Mouse (Mus musculus): ENCODE results near the gene Ampd3. TPM values are rescaled to one million over a fixed set of nuclear protein-coding genes. Genes with fewer than 3 reads are reported as not detected.

Ampd3 gene
- polyA plus RNA-seq, 1 experiment from 2014 or later: 7.8 TPM

DNA sequence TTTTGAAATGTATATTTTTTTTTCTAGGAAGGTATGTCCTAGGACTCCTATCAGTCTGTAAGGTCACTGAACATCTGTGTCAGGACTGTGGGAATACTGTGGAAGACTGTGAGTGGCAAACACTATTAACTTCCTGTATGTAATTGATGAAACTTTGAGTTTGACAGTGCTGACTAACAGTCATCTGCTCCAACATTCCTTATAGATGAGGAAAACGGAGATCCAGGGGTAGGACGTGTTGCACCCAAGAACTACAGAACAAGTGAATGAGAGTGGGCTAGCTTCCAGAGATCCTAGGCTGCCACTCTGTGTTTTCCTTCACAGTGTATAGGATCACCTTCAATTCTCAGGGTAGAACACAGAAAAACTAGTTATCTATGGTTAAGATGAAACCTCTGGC is 79.3 kb downstream of the Ampd3 start:
- DNase-seq: no peak
- WGBS: 90% methylated on average over 2 of the region's 2 CpGs

GRCm38 (mm10) chr7:110848371-110848770 is 80.4 kb downstream of the Ampd3 start:
- H3K4me3 ChIP-seq (replicated peaks; ENCODE audit: low read depth, low read length): no peak overlapping the region
- no peaks in the 10 kb centered on the region for H3K27me3 ChIP-seq (ENCODE audit: control insufficient read depth, insufficient read depth, low read length)
- ATAC-seq (ENCODE audit: low FRiP score, low TSS enrichment): no peak
- WGBS: 97% methylated on average over 1 of the region's 1 CpGs
- H3K27ac ChIP-seq (replicated peaks; ENCODE audit: low read depth, low read length): no peak overlapping the region
- no peak overlapping the region for H3K9ac ChIP-seq (replicated peaks; ENCODE audit: low read length)
- H3K4me2 ChIP-seq (ENCODE audit: low read length): no peak overlapping the region
- H3K9me3 ChIP-seq (ENCODE audit: control insufficient read depth, low read length): no peaks in the 10 kb centered on the region; the same call in 1 of the 2 replicates
- peaks cover 3% of the 10 kb centered on the region; the same call in 1 of the 2 replicates for H3K4me1 ChIP-seq (ENCODE audit: control insufficient read depth, insufficient read depth, low read length)
- DNase-seq: no peak
- no peaks in the 10 kb centered on the region for H3K36me3 ChIP-seq (ENCODE audit: control insufficient read depth, insufficient read depth, low read length)

More for the DNA sequence above, 79.3 kb downstream of the Ampd3 start:
- Histone ChIP-seq H3K4me1 (ENCODE audit: control insufficient read depth, insufficient read depth, low read length) (peaks cover 5% of the 10 kb centered on the region; the same call in 1 of the 2 replicates), H3K4me3 (replicated peaks; ENCODE audit: low read depth, low read length) (no peak overlapping the region), H3K27me3 (ENCODE audit: control insufficient read depth, insufficient read depth, low read length) (no peaks in the 10 kb centered on the region), H3K36me3 (ENCODE audit: control insufficient read depth, insufficient read depth, low read length) (no peaks in the 10 kb centered on the region), H3K9ac (replicated peaks; ENCODE audit: low read length) (no peak overlapping the region), H3K9me3 (ENCODE audit: control insufficient read depth, low read length) (no peaks in the 10 kb centered on the region; the same call in 1 of the 2 replicates), H3K4me2 (ENCODE audit: low read length) (no peak overlapping the region), H3K27ac (replicated peaks; ENCODE audit: low read depth, low read length) (no peak overlapping the region)
- no peak for ATAC-seq (ENCODE audit: low FRiP score, low TSS enrichment)

- 89% methylated on average over 7 of the region's 7 CpGs for WGBS
- no peak for DNase-seq
- Histone ChIP-seq H3K36me3 (ENCODE audit: control insufficient read depth, insufficient read depth, low read length) (no peaks in the 10 kb centered on the region), H3K4me1 (ENCODE audit: control insufficient read depth, insufficient read depth, low read length) (no peaks in the 10 kb centered on the region), H3K4me3 (replicated peaks; ENCODE audit: low read depth, low read length) (no peak overlapping the region), H3K27ac (replicated peaks; ENCODE audit: low read depth, low read length) (no peak overlapping the region), H3K27me3 (ENCODE audit: control insufficient read depth, insufficient read depth, low read length) (no peaks in the 10 kb centered on the region), H3K4me2 (ENCODE audit: low read length) (no peak overlapping the region), H3K9ac (replicated peaks; ENCODE audit: low read length) (no peak overlapping the region), H3K9me3 (ENCODE audit: control insufficient read depth, low read length) (no peaks in the 10 kb centered on the region)
- no peak for ATAC-seq (ENCODE audit: low FRiP score, low TSS enrichment)
Measured at GRCm38 (mm10) chr7:110851541-110852203, 83.7 kb downstream of the Ampd3 start.

DNA sequence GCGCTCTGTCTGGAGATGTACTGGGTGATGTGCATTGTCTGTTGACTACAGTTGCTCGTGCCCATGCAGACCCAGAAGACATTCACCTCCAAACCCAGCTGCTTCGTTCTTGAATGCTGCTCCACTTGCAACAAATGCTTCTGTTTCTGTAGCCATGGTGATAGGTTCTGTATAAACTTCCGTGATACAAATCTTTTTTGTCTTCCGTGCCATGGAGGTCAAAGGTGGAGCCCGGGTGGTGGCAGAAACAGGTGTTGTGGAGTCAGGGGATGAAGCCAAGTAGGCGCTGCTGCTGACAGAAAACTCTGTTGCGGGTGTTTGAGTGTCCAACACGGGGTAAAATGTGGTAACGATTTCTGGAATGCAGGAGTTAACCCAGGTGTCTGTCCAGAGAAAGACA is 85.6 kb downstream of the Ampd3 start:
- H3K4me2 ChIP-seq (ENCODE audit: low read length): no peak overlapping the region
- no peak for ATAC-seq (ENCODE audit: low FRiP score, low TSS enrichment)

DNA sequence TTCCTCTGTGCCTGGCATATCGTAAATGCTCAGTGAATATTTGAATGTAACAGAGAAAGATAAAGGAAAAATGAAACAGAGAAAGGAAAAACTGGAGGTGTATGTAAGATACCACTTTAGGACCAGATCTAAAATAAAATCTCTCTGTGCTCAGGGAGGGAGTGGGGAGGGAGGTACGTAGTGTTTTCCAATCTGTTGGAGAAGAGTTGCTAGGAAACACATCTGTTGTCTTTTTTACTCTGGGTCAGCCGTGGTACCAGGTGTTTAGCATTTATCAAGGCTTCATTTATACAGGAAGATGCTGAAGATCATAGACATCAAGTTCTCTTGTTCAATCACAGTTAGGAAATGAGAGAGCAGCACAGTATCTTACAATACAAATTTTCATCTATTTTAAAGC is 86.5 kb downstream of the Ampd3 start:
- DNase-seq: no peak
- Histone ChIP-seq H3K9me3 (ENCODE audit: control insufficient read depth, low read length) (no peaks in the 10 kb centered on the region), H3K9ac (replicated peaks; ENCODE audit: low read length) (no peak overlapping the region), H3K36me3 (ENCODE audit: control insufficient read depth, insufficient read depth, low read length) (no peaks in the 10 kb centered on the region), H3K27me3 (ENCODE audit: control insufficient read depth, insufficient read depth, low read length) (no peaks in the 10 kb centered on the region), H3K4me2 (ENCODE audit: low read length) (no peak overlapping the region), H3K4me1 (ENCODE audit: control insufficient read depth, insufficient read depth, low read length) (no peaks in the 10 kb centered on the region), H3K4me3 (replicated peaks; ENCODE audit: low read depth, low read length) (no peak overlapping the region), H3K27ac (replicated peaks; ENCODE audit: low read depth, low read length) (no peak overlapping the region)
- WGBS: 62% methylated on average over 3 of the region's 3 CpGs
- no peak for ATAC-seq (ENCODE audit: low FRiP score, low TSS enrichment)

More for the DNA sequence above, 85.6 kb downstream of the Ampd3 start:
- no peaks in the 10 kb centered on the region for H3K27me3 ChIP-seq (ENCODE audit: control insufficient read depth, insufficient read depth, low read length)
- 61% methylated on average over 10 of the region's 10 CpGs for WGBS
- H3K9me3 ChIP-seq (ENCODE audit: control insufficient read depth, low read length): no peaks in the 10 kb centered on the region
- no peaks in the 10 kb centered on the region for H3K4me1 ChIP-seq (ENCODE audit: control insufficient read depth, insufficient read depth, low read length)
- DNase-seq: no peak
- no peak overlapping the region for H3K27ac ChIP-seq (replicated peaks; ENCODE audit: low read depth, low read length)
- no peak overlapping the region for H3K4me3 ChIP-seq (replicated peaks; ENCODE audit: low read depth, low read length)
- no peak overlapping the region for H3K9ac ChIP-seq (replicated peaks; ENCODE audit: low read length)
- H3K36me3 ChIP-seq (ENCODE audit: control insufficient read depth, insufficient read depth, low read length): no peaks in the 10 kb centered on the region

DNA sequence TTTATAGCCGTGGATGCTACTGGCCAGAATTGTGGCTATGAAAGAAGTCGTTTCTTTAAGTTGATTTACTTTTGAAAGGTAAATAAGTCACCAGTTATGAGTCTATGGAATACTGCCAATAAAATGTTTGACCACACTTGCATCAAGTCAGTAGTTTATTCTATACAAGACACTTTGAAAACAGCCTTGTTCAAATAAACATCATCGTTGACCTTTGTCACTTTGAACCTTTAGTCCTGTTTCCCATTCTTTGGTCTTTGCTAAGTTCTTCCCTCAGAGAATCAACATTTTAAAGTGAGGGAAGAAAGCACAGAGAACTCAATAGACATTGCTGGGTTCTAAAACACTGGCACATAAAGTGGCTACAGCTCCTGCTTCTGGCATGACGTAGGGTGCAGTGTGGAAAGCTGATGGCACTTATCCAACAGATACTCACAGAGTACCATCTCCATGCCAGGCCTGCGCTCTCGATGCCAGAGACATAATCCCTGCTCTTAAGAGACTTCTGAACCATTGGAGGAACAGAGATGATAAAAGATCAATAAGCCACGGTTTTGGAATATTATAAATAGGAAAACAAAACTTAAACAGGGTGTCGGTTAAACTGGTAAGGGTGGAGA is 87.0 kb downstream of the Ampd3 start:
- WGBS: 84% methylated on average over 8 of the region's 8 CpGs
- no peaks in the 10 kb centered on the region for H3K9me3 ChIP-seq (ENCODE audit: control insufficient read depth, low read length)
- no peak overlapping the region for H3K9ac ChIP-seq (replicated peaks; ENCODE audit: low read length)
- no peak overlapping the region for H3K4me2 ChIP-seq (ENCODE audit: low read length)
- no peak for ATAC-seq (ENCODE audit: low FRiP score, low TSS enrichment)
- H3K4me3 ChIP-seq (replicated peaks; ENCODE audit: low read depth, low read length): no peak overlapping the region
- H3K27me3 ChIP-seq (ENCODE audit: control insufficient read depth, insufficient read depth, low read length): no peaks in the 10 kb centered on the region
- no peak overlapping the region for H3K27ac ChIP-seq (replicated peaks; ENCODE audit: low read depth, low read length)
- no peaks in the 10 kb centered on the region for H3K36me3 ChIP-seq (ENCODE audit: control insufficient read depth, insufficient read depth, low read length)
- DNase-seq: peak; percentile 19
- no peaks in the 10 kb centered on the region for H3K4me1 ChIP-seq (ENCODE audit: control insufficient read depth, insufficient read depth, low read length)

GRCm38 (mm10) chr7:110855604-110856003 is 87.6 kb downstream of the Ampd3 start:
- no peak overlapping the region for H3K4me3 ChIP-seq (replicated peaks; ENCODE audit: low read depth, low read length)
- H3K9me3 ChIP-seq (ENCODE audit: control insufficient read depth, low read length): no peaks in the 10 kb centered on the region
- H3K27ac ChIP-seq (replicated peaks; ENCODE audit: low read depth, low read length): no peak overlapping the region
- H3K36me3 ChIP-seq (ENCODE audit: control insufficient read depth, insufficient read depth, low read length): no peaks in the 10 kb centered on the region
- no peaks in the 10 kb centered on the region for H3K4me1 ChIP-seq (ENCODE audit: control insufficient read depth, insufficient read depth, low read length)
- H3K27me3 ChIP-seq (ENCODE audit: control insufficient read depth, insufficient read depth, low read length): no peaks in the 10 kb centered on the region
- DNase-seq (no peak), ATAC-seq (ENCODE audit: low FRiP score, low TSS enrichment) (no peak)
- no peak overlapping the region for H3K9ac ChIP-seq (replicated peaks; ENCODE audit: low read length)
- H3K4me2 ChIP-seq (ENCODE audit: low read length): no peak overlapping the region
- 82% methylated on average over 1 of the region's 1 CpGs for WGBS

GRCm38 (mm10) chr7:110860129-110860528 is 92.1 kb downstream of the Ampd3 start:
- H3K36me3 ChIP-seq (ENCODE audit: control insufficient read depth, insufficient read depth, low read length): no peaks in the 10 kb centered on the region
- H3K4me1 ChIP-seq (ENCODE audit: control insufficient read depth, insufficient read depth, low read length): no peaks in the 10 kb centered on the region
- ATAC-seq (ENCODE audit: low FRiP score, low TSS enrichment): no peak
- H3K4me2 ChIP-seq (ENCODE audit: low read length): no peak overlapping the region
- DNase-seq: no peak
- H3K4me3 ChIP-seq (replicated peaks; ENCODE audit: low read depth, low read length): no peak overlapping the region
- 89% methylated on average over 5 of the region's 5 CpGs for WGBS
- H3K9ac ChIP-seq (replicated peaks; ENCODE audit: low read length): no peak overlapping the region
- no peak overlapping the region for H3K27ac ChIP-seq (replicated peaks; ENCODE audit: low read depth, low read length)
- H3K27me3 ChIP-seq (ENCODE audit: control insufficient read depth, insufficient read depth, low read length): no peaks in the 10 kb centered on the region
- H3K9me3 ChIP-seq (ENCODE audit: control insufficient read depth, low read length): no peaks in the 10 kb centered on the region

All from midbrain, embryonic 14.5 days (tissue).